Mouse (Mus musculus) G1E (cell line): ENCODE data around the gene Spdl1.

ENCODE experiments used
- CTCF ChIP-seq: IDR thresholded peaks from 2 replicates; pipeline ENCODE4 v1.5.1; 2012; ENCODE audit warnings: low read depth, low read length, inconsistent platforms, mixed read lengths
- GATA1 ChIP-seq: IDR thresholded peaks from 2 replicates; pipeline ENCODE4 v1.6.1; 2012; ENCODE audit warnings: borderline replicate concordance, low read length, inconsistent platforms, mixed read lengths
- POLR2AphosphoS5 ChIP-seq: IDR thresholded peaks from 2 replicates; pipeline ENCODE4 v1.6.1; 2012; ENCODE audit warnings: low read depth, low read length, inconsistent platforms; ENCODE audit not compliant: insufficient replicate concordance
- TAL1 ChIP-seq: conservative IDR thresholded peaks from 2 replicates; pipeline ENCODE4 v1.6.1; 2012; ENCODE audit warnings: low read depth, low read length, inconsistent platforms, mixed read lengths

- TF ChIP-seq CTCF (no peak), GATA1 (no peak), TAL1 (no peak), POLR2AphosphoS5 (no peak)
These were observed 2.8 kb upstream of the Spdl1 start for GRCm38 (mm10) chr11:34836272-34836671.
